Mouse (Mus musculus): ENCODE results near the gene Cuedc1. TPM values are rescaled to one million over a fixed set of nuclear protein-coding genes. Genes with fewer than 3 reads are reported as not detected.
A peak's percentile ranks its signal among the peaks of the same experiment; 100 is the strongest.

Cuedc1 gene
- polyA plus RNA-seq (2011; ENCODE audit: insufficient read depth, insufficient read length, low replicate concordance, missing spikeins), result 14.4 and 15.9 TPM in 2 replicates

GRCm38 (mm10) chr11:88098021-88098729, at the start of gene Cuedc1:
Cuedc1 (plus strand) TSS chr11:88098058.
- Histone ChIP-seq H3K4me1 (ENCODE audit: control insufficient read depth, insufficient read depth, low read length) (peaks cover 4% of the 10 kb centered on the region), H3K4me3 (replicated peaks; ENCODE audit: control insufficient read depth, low read depth, low read length) (peak within 1 kb of the TSS; percentile 34), H3K27ac (ENCODE audit: control insufficient read depth, insufficient read depth, low read depth, low read length, poor library complexity) (0 out of 2 replicates have a peak within 1 kb of the TSS, but pooled peaks have one; percentile 5)
- TF ChIP-seq POLR2A (IDR thresholded peaks at IDR 0.05; ENCODE audit: borderline replicate concordance, control insufficient read depth, low read depth, low read length) (no peak), CTCF (IDR thresholded peaks at IDR 0.05; ENCODE audit: control insufficient read depth, insufficient read depth, low read length) (no peak)
- 38% methylated on average over 17 of the region's 17 CpGs for WGBS

GRCm38 (mm10) chr11:88048961-88049670, 48.7 kb upstream of the Cuedc1 start:
- H3K27ac ChIP-seq (ENCODE audit: control insufficient read depth, insufficient read depth, low read depth, low read length, poor library complexity), result no peak overlapping the region
- peaks cover 2% of the 10 kb centered on the region; the same call in 1 of the 2 replicates for H3K4me1 ChIP-seq (ENCODE audit: control insufficient read depth, insufficient read depth, low read length)
- 11% methylated on average over 26 of the region's 26 CpGs for WGBS
- peak overlapping the region; percentile 97 for H3K4me3 ChIP-seq (replicated peaks; ENCODE audit: control insufficient read depth, low read depth, low read length)
- TF ChIP-seq CTCF (IDR thresholded peaks at IDR 0.05; ENCODE audit: control insufficient read depth, insufficient read depth, low read length) (no peak), POLR2A (IDR thresholded peaks at IDR 0.05; ENCODE audit: borderline replicate concordance, control insufficient read depth, low read depth, low read length) (no peak)

DNA sequence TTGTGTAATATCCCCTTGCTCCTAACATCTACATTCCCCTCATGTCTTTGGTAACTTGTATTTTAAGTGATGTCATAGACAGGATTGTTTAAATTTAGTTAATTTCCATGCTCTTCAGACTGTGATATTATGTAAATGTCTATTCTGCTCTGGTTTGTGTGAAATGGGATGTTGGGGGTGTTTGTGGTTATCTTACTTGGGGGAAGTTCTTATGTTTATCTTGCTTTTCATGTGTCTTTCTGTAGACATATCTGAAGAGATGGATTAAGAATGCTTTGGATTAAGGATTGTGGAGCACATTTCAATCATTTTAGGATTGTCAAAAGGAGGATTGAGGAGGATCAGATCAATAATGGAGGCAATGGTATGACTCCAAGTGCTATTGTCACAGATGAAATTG, 48.1 kb upstream of the Cuedc1 start:
- Histone ChIP-seq H3K4me1 (ENCODE audit: control insufficient read depth, insufficient read depth, low read length) (peaks cover 2% of the 10 kb centered on the region; the same call in 1 of the 2 replicates), H3K4me3 (replicated peaks; ENCODE audit: control insufficient read depth, low read depth, low read length) (peak overlapping the region; percentile 97), H3K27ac (ENCODE audit: control insufficient read depth, insufficient read depth, low read depth, low read length, poor library complexity) (no peak overlapping the region)
- no peak for TF ChIP-seq POLR2A (IDR thresholded peaks at IDR 0.05; ENCODE audit: borderline replicate concordance, control insufficient read depth, low read depth, low read length)
- no peak for TF ChIP-seq CTCF (IDR thresholded peaks at IDR 0.05; ENCODE audit: control insufficient read depth, insufficient read depth, low read length)

DNA sequence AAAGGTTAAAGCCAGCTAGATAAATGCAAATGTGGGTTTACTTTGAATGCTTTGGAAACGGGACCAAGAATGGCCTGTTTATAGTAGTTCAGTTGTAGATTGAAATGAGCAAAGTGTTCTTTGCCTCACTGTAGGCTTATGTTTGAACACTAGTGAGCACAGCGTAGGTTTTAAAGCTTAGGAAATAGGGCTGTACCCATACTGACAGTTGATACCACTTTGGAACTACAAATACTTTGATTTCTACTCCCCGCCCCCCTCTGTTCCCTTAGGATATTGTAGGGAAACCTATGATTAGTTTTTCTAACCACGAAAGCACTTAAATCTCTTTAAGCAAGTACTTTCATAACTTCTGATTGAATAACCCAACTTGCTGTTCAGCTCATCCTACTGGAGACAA, 45.2 kb upstream of the Cuedc1 start:
- no peak overlapping the region for H3K4me3 ChIP-seq (replicated peaks; ENCODE audit: control insufficient read depth, low read depth, low read length)
- H3K27ac ChIP-seq (ENCODE audit: control insufficient read depth, insufficient read depth, low read depth, low read length, poor library complexity), result no peak overlapping the region
- TF ChIP-seq POLR2A (IDR thresholded peaks at IDR 0.05; ENCODE audit: borderline replicate concordance, control insufficient read depth, low read depth, low read length) (no peak), CTCF (IDR thresholded peaks at IDR 0.05; ENCODE audit: control insufficient read depth, insufficient read depth, low read length) (no peak)
- H3K4me1 ChIP-seq (ENCODE audit: control insufficient read depth, insufficient read depth, low read length), result peaks cover 2% of the 10 kb centered on the region; the same call in 1 of the 2 replicates
- 88% methylated on average over 4 of the region's 4 CpGs for WGBS

- 69% methylated on average over 3 of the region's 3 CpGs for WGBS
- Histone ChIP-seq H3K27ac (ENCODE audit: control insufficient read depth, insufficient read depth, low read depth, low read length, poor library complexity) (no peak overlapping the region), H3K4me3 (replicated peaks; ENCODE audit: control insufficient read depth, low read depth, low read length) (no peak overlapping the region), H3K4me1 (ENCODE audit: control insufficient read depth, insufficient read depth, low read length) (peaks cover 2% of the 10 kb centered on the region; the same call in 1 of the 2 replicates)
- no peak for TF ChIP-seq POLR2A (IDR thresholded peaks at IDR 0.05; ENCODE audit: borderline replicate concordance, control insufficient read depth, low read depth, low read length)
- no peak for TF ChIP-seq CTCF (IDR thresholded peaks at IDR 0.05; ENCODE audit: control insufficient read depth, insufficient read depth, low read length)
Measured at GRCm38 (mm10) chr11:88053821-88054220, 44.0 kb upstream of the Cuedc1 start.

GRCm38 (mm10) chr11:88054589-88054988, 43.3 kb upstream of the Cuedc1 start:
- no peak for TF ChIP-seq POLR2A (IDR thresholded peaks at IDR 0.05; ENCODE audit: borderline replicate concordance, control insufficient read depth, low read depth, low read length)
- TF ChIP-seq CTCF (IDR thresholded peaks at IDR 0.05; ENCODE audit: control insufficient read depth, insufficient read depth, low read length), result no peak; the same call in 1 of the 2 replicates
- WGBS, result 55% methylated on average over 1 of the region's 1 CpGs

GRCm38 (mm10) chr11:88055777-88056176, 42.1 kb upstream of the Cuedc1 start:
- Histone ChIP-seq H3K27ac (ENCODE audit: control insufficient read depth, insufficient read depth, low read depth, low read length, poor library complexity) (no peak overlapping the region), H3K4me1 (ENCODE audit: control insufficient read depth, insufficient read depth, low read length) (no peaks in the 10 kb centered on the region), H3K4me3 (replicated peaks; ENCODE audit: control insufficient read depth, low read depth, low read length) (no peak overlapping the region)
- TF ChIP-seq POLR2A (IDR thresholded peaks at IDR 0.05; ENCODE audit: borderline replicate concordance, control insufficient read depth, low read depth, low read length) (no peak), CTCF (IDR thresholded peaks at IDR 0.05; ENCODE audit: control insufficient read depth, insufficient read depth, low read length) (no peak)
- WGBS, result 77% methylated on average over 2 of the region's 2 CpGs

More at GRCm38 (mm10) chr11:88054589-88054988, 43.3 kb upstream of the Cuedc1 start:
- H3K4me1 ChIP-seq (ENCODE audit: control insufficient read depth, insufficient read depth, low read length), result no peaks in the 10 kb centered on the region; the same call in 1 of the 2 replicates
- no peak overlapping the region for H3K4me3 ChIP-seq (replicated peaks; ENCODE audit: control insufficient read depth, low read depth, low read length)
- H3K27ac ChIP-seq (ENCODE audit: control insufficient read depth, insufficient read depth, low read depth, low read length, poor library complexity), result no peak overlapping the region

GRCm38 (mm10) chr11:88057788-88058187, 40.1 kb upstream of the Cuedc1 start:
- 82% methylated on average over 2 of the region's 2 CpGs for WGBS
- no peak overlapping the region for H3K4me3 ChIP-seq (replicated peaks; ENCODE audit: control insufficient read depth, low read depth, low read length)
- TF ChIP-seq CTCF (IDR thresholded peaks at IDR 0.05; ENCODE audit: control insufficient read depth, insufficient read depth, low read length) (no peak), POLR2A (IDR thresholded peaks at IDR 0.05; ENCODE audit: borderline replicate concordance, control insufficient read depth, low read depth, low read length) (no peak)
- no peaks in the 10 kb centered on the region for H3K4me1 ChIP-seq (ENCODE audit: control insufficient read depth, insufficient read depth, low read length)
- no peak overlapping the region for H3K27ac ChIP-seq (ENCODE audit: control insufficient read depth, insufficient read depth, low read depth, low read length, poor library complexity)

All from bone marrow, adult 2 months (tissue).